Mouse (Mus musculus): ENCODE measurements around the gene Rtn4rl1. TPM values are rescaled to one million over a fixed set of nuclear protein-coding genes. Genes with fewer than 3 reads are reported as not detected.

Rtn4rl1 gene
- polyA plus RNA-seq, 1 experiment, result 11.8 TPM

- Histone ChIP-seq H3K4me3 (ENCODE audit: low read depth, low read length) (peak overlapping the region; percentile 77), H3K36me3 (ENCODE audit: control insufficient read depth, insufficient read depth, low read length) (peaks cover 35% of the 10 kb centered on the region), H3K27ac (ENCODE audit: insufficient read depth, low read depth, low read length) (peak overlapping the region; percentile 76), H3K4me1 (ENCODE audit: control insufficient read depth, insufficient read depth, insufficient read length, low read length) (peaks cover 30% of the 10 kb centered on the region), H3K27me3 (ENCODE audit: control insufficient read depth, insufficient read depth, low read length) (peaks cover 38% of the 10 kb centered on the region)
- peak; percentile 85 for TF ChIP-seq CTCF (IDR thresholded peaks at IDR 0.05; ENCODE audit: extremely low read depth, insufficient read length, insufficient replicate concordance, low read depth, low read length)
- no peak for TF ChIP-seq POLR2A (IDR thresholded peaks at IDR 0.05; ENCODE audit: low read depth, low read length)
- WGBS, result 8% methylated on average over 54 of the region's 54 CpGs
Observed at GRCm38 (mm10) chr11:75165441-75166192, 28.0 kb upstream of the Rtn4rl1 start.

DNA sequence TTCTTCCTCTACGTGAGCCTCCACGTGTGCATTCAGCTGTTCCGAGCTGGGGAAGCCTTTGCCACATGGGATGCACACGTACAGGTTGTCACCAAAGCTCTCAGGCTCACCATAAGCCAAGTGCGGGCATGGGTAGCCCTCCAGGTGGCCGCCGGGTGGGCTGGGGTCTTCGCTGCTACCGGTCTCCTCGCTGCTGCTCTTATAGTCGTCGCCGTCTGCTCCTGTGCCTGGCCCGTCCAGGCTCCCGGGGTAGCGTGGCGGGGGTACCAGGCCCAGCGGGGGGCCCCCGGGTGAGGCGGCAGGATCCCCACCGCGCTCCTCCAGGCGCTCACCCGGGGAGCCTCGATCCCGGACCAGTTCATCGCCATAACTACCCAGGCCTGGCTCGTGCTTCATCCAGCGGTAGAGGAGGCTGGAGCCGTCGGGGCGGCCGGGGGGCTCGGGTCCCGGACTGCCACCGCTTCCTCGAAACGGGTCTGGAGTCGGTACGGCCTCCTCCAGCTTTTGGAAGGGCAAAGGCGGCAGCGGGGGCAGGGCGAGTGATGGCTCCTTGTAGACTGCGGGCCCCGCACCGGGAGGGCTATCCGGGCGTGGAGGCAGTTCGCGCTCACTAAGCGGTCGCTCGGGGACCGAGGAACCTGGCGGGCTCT, 27.3 kb upstream of the Rtn4rl1 start:
- peak overlapping the region; percentile 76 for H3K27ac ChIP-seq (ENCODE audit: insufficient read depth, low read depth, low read length)
- peak overlapping the region; percentile 77 for H3K4me3 ChIP-seq (ENCODE audit: low read depth, low read length)
- peaks cover 42% of the 10 kb centered on the region for H3K27me3 ChIP-seq (ENCODE audit: control insufficient read depth, insufficient read depth, low read length)
- peaks cover 30% of the 10 kb centered on the region for H3K4me1 ChIP-seq (ENCODE audit: control insufficient read depth, insufficient read depth, insufficient read length, low read length)
- H3K36me3 ChIP-seq (ENCODE audit: control insufficient read depth, insufficient read depth, low read length), result peaks cover 34% of the 10 kb centered on the region
- TF ChIP-seq POLR2A (IDR thresholded peaks at IDR 0.05; ENCODE audit: low read depth, low read length), result no peak
- no peak for TF ChIP-seq CTCF (IDR thresholded peaks at IDR 0.05; ENCODE audit: extremely low read depth, insufficient read length, insufficient replicate concordance, low read depth, low read length)
- WGBS, result 10% methylated on average over 55 of the region's 55 CpGs

- Histone ChIP-seq H3K27ac (ENCODE audit: insufficient read depth, low read depth, low read length) (peak overlapping the region; percentile 76), H3K4me3 (ENCODE audit: low read depth, low read length) (peak overlapping the region; percentile 77), H3K27me3 (ENCODE audit: control insufficient read depth, insufficient read depth, low read length) (peaks cover 49% of the 10 kb centered on the region), H3K36me3 (ENCODE audit: control insufficient read depth, insufficient read depth, low read length) (peaks cover 32% of the 10 kb centered on the region), H3K4me1 (ENCODE audit: control insufficient read depth, insufficient read depth, insufficient read length, low read length) (peaks cover 32% of the 10 kb centered on the region)
- TF ChIP-seq POLR2A (IDR thresholded peaks at IDR 0.05; ENCODE audit: low read depth, low read length), result no peak
- TF ChIP-seq CTCF (IDR thresholded peaks at IDR 0.05; ENCODE audit: extremely low read depth, insufficient read length, insufficient replicate concordance, low read depth, low read length), result no peak
- 5% methylated on average over 68 of the region's 68 CpGs for WGBS
Observed at GRCm38 (mm10) chr11:75166861-75167642, 26.5 kb upstream of the Rtn4rl1 start.

DNA sequence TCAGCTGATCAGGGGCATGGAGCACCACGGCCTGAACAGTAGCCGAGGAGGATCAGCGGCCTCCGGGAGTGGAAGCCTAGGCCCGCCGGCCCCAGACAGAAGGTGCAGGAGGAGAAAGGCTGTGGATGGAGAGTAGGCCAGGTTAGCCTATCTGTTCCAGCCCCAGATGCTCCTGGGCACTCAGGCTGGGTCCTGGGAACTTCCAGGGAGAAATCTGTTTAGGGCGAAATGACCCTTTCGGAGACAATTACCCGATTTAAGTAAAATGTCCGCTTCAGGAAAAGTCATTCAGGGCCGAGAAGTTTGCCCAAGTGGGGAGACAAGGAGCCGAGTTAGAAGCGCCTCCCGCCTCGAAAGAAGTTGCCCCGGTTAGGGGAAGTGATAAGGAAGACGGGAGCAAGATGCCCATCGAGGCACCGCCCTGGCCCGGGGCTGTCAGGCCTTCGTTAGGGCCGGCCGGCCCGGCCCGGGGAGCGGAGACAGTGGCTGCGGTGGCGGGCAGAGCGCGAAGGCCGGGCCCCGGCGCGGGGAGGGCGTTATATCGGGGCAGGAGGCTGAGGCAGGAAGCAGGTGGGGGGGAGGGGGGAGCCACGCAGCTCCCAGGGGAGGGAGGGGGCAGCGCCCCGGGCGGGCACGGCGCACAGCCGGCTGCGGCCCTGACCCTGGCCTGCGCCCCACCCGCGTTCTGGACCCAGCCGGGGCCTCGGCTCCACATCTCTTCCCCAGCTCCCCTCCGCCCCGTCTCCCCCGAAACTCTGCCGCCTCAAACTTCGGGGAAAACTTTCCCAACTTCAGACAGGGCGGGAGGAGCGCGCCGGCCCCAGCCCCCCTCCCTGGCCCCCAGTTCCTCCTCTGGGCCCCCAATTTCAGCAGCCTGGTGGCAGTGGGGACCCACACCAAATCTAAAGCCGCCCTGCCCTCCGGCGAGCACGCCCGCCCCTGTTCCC, 25.7 kb upstream of the Rtn4rl1 start:
- Histone ChIP-seq H3K4me1 (ENCODE audit: control insufficient read depth, insufficient read depth, insufficient read length, low read length) (peaks cover 37% of the 10 kb centered on the region), H3K36me3 (ENCODE audit: control insufficient read depth, insufficient read depth, low read length) (peaks cover 25% of the 10 kb centered on the region), H3K27me3 (ENCODE audit: control insufficient read depth, insufficient read depth, low read length) (peaks cover 57% of the 10 kb centered on the region), H3K27ac (ENCODE audit: insufficient read depth, low read depth, low read length) (peak overlapping the region; percentile 76), H3K4me3 (ENCODE audit: low read depth, low read length) (peak overlapping the region; percentile 77)
- TF ChIP-seq CTCF (IDR thresholded peaks at IDR 0.05; ENCODE audit: extremely low read depth, insufficient read length, insufficient replicate concordance, low read depth, low read length) (no peak), POLR2A (IDR thresholded peaks at IDR 0.05; ENCODE audit: low read depth, low read length) (0 out of 2 replicates have a peak, but pooled peaks have one; percentile 15)
- WGBS, result 12% methylated on average over 57 of the region's 63 CpGs

DNA sequence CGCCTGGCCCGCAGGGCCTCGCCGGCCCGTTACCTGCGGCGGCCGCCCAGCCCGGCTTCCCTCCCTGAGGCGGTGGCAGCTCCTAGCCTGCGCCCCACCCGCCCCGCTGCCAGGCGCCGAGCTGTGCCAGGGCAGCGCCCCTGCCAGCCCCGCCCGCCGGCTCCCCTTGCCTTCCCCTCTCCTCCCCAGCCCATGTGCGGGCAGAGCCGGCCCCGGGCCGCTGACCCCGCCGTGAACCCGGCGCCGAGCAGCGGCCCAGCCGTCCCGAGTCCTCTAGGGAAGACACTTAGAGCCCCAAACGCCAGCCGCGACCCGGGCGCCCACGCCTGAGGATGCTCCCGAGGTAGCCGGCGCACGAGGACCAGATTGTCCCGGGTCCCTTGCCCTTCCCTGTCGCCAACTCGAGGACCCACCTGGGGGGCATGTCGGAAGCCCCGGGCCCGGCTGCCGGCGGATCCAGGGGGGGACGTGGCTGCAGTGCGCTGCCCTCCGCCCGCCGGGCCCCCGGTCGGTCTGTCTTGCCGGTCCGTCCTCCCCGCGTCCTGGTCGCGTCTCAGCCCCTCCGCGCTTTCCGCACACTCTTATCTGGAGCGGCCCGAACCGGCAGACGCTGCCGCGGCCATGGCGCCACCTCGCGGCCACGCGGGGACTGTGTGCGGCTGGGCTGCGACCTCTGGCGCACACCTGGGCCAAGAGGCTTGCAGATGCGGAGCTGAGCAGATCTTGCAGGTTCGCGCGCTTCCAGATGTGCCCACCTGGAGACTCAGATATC, 24.8 kb upstream of the Rtn4rl1 start:
- peak overlapping the region; percentile 77 for H3K4me3 ChIP-seq (ENCODE audit: low read depth, low read length)
- peak; percentile 73 for TF ChIP-seq CTCF (IDR thresholded peaks at IDR 0.05; ENCODE audit: extremely low read depth, insufficient read length, insufficient replicate concordance, low read depth, low read length)
- TF ChIP-seq POLR2A (IDR thresholded peaks at IDR 0.05; ENCODE audit: low read depth, low read length), result peak; percentile 65
- peaks cover 17% of the 10 kb centered on the region for H3K36me3 ChIP-seq (ENCODE audit: control insufficient read depth, insufficient read depth, low read length)
- WGBS, result under 1% methylated on average over 83 of the region's 83 CpGs
- H3K27ac ChIP-seq (ENCODE audit: insufficient read depth, low read depth, low read length), result peak overlapping the region; percentile 75
- peaks cover 57% of the 10 kb centered on the region for H3K27me3 ChIP-seq (ENCODE audit: control insufficient read depth, insufficient read depth, low read length)
- peaks cover 41% of the 10 kb centered on the region for H3K4me1 ChIP-seq (ENCODE audit: control insufficient read depth, insufficient read depth, insufficient read length, low read length)

Measured in small intestine, adult 2 months (tissue).